Mouse (Mus musculus) erythroid progenitor cell, adult 5-6 weeks (primary cell): Measurements from ENCODE around the gene G6pd2. TPM values are rescaled to one million over a fixed set of nuclear protein-coding genes. Genes with fewer than 3 reads are reported as not detected.

ENCODE experiments used
- ATAC-seq: replicated peaks from 2 replicates; pipeline ENCODE4 v1.8.0; 2016; ENCODE audit warnings: moderate number of reproducible peaks, mild to moderate bottlenecking, moderate TSS enrichment, inconsistent platforms; ENCODE audit not compliant: poor library complexity, low FRiP score, severe bottlenecking
- total RNA-seq, 2 experiments: library from RNA; stranded (forward) in 1 of 2; stranded (reverse) in 1 of 2; fragments of 150-400 nt in 1 of 2; fragments of 186-747, 209-891 nt in 1 of 2; gene quantifications; 2 replicates each; pipeline versions ENCODE4 v1.2.3 to v1.2.4; 2015 to 2017; ENCODE audit warnings: low replicate concordance in 2 of 2

The G6pd2 gene
- total RNA-seq (2015; ENCODE audit: low replicate concordance) (not detected in 2 replicates), total RNA-seq (2017; ENCODE audit: low replicate concordance) (not detected in 2 replicates)

GRCm38 (mm10) chr5:61808516-61808915, at the start of gene G6pd2:
TSS of gene G6pd2 (plus strand) at chr5:61808816.
- ATAC-seq, result no peak

- ATAC-seq, result no peak
These were observed 44.4 kb upstream of the G6pd2 start for GRCm38 (mm10) chr5:61764214-61764613.

GRCm38 (mm10) chr5:61832935-61833551, 24.4 kb downstream of the G6pd2 start:
- no peak for ATAC-seq

- no peak for ATAC-seq
These were observed 35.3 kb downstream of the G6pd2 start for GRCm38 (mm10) chr5:61843891-61844290.
